Mouse (Mus musculus) liver, postnatal 0 days (tissue): ENCODE results near the gene Ddx39b. TPM values are rescaled to one million over a fixed set of nuclear protein-coding genes. Genes with fewer than 3 reads are reported as not detected.
A peak's percentile ranks its signal among the peaks of the same experiment; 100 is the strongest.

Experiments used
- ATAC-seq: fragments of 200-750 bp; cut with Nextera tagmentation; 2 replicates; pipeline ENCODE4 v1.8.0; 2017; ENCODE audit warnings: mild to moderate bottlenecking, moderate library complexity
- DNase-seq: peaks from one replicate; pipeline ENCODE4 v3.0.0-alpha.2; 2016
- H3K27ac ChIP-seq: fragments of 300-500 bp; sonication (generic); 2 replicates; pipeline ENCODE4 v1.5.1; 2014; ENCODE audit warnings: antibody characterized with exemption, moderate library complexity, mild to moderate bottlenecking, low read depth
- H3K27me3 ChIP-seq: fragments of 300-500 bp; sonication (generic); 2 replicates; pipeline ENCODE4 v1.6.1; 2014; ENCODE audit warnings: low read length, control low read depth, mixed read lengths; ENCODE audit not compliant: insufficient read depth
- H3K36me3 ChIP-seq: fragments of 300-500 bp; sonication (generic); replicated peaks from 2 replicates; pipeline ENCODE4 v1.6.1; 2014; ENCODE audit warnings: mild to moderate bottlenecking, control low read depth, low read length, moderate library complexity, mixed read lengths; ENCODE audit not compliant: insufficient read depth
- H3K4me1 ChIP-seq: fragments of 300-500 bp; sonication (generic); 2 replicates; pipeline ENCODE4 v1.6.1; 2014; ENCODE audit warnings: antibody characterized with exemption, mild to moderate bottlenecking, control low read depth; ENCODE audit not compliant: insufficient read depth
- H3K4me2 ChIP-seq: fragments of 300-500 bp; sonication (generic); 2 replicates; pipeline ENCODE4 v1.6.1; 2014; ENCODE audit warnings: low read depth, mild to moderate bottlenecking, low read length, moderate library complexity, mixed read lengths
- H3K4me3 ChIP-seq: fragments of 300-500 bp; sonication (generic); 2 replicates; pipeline ENCODE4 v1.5.1; 2014; ENCODE audit warnings: low read depth, low read length
- H3K9ac ChIP-seq: fragments of 300-500 bp; sonication (generic); replicated peaks from 2 replicates; pipeline ENCODE4 v1.6.1; 2014; ENCODE audit warnings: mild to moderate bottlenecking, moderate library complexity
- H3K9me3 ChIP-seq: fragments of 300-500 bp; sonication (generic); 2 replicates; pipeline ENCODE4 v1.6.1; 2016; ENCODE audit warnings: mild to moderate bottlenecking, control low read depth, low read length, mixed read lengths
- CTCF ChIP-seq: sonication (generic); IDR thresholded peaks from 2 replicates; pipeline ENCODE4 v1.5.1; 2016; ENCODE audit warnings: antibody characterized with exemption, low read depth
- EP300 ChIP-seq: IDR thresholded peaks from 2 replicates; pipeline ENCODE4 v1.6.1; 2016; ENCODE audit warnings: antibody characterized with exemption, low read depth, mild to moderate bottlenecking
- WGBS: fragments of 180-500 bp; shearing (Covaris S2); extraction: QIAGEN DNeasy Blood & Tissue Kit; methylation state at CpG from one replicate; pipeline ENCODE4 v1.1.7; 2014; ENCODE audit not compliant: insufficient replicate concordance; 5-methylcytosine and 5-hydroxymethylcytosine counted together
- polyA plus RNA-seq: library from polyadenylated mRNA; unstranded; fragments of >200 nt; fragmentation: Nextera tagmentation; extraction: Ambion mirVana; gene quantifications from 2 replicates; pipeline ENCODE4 v1.2.1, GENCODE M21; 2015

Ddx39b gene
- polyA plus RNA-seq, 1 experiment from 2014 or later: 87.2 TPM

DNA sequence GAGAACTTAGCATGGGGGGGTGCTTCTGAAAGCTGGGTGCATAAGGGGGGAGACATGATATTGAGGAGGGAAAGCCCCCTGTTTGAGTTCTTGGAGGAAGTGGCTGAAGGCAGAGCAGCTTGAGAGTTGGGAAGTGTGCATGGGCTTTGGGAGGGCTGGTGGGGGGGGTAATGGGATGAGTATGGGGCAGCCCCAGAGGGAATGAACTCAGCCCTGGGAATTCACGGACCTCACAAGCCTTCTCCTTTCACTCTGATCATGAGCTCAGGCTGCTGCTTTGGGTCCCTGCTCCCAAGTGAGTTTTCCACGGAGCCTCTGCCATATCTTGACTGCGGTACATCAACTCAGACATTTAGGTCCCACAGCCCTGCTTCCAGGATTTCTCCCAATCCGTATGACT, 39.1 kb upstream of the Ddx39b start:
- no peak overlapping the region for H3K9ac ChIP-seq
- H3K4me2 ChIP-seq: peak overlapping the region; percentile 62
- no peak overlapping the region for H3K27ac ChIP-seq
- 60% methylated on average over 4 of the region's 4 CpGs for WGBS
- H3K9me3 ChIP-seq: no peaks in the 10 kb centered on the region
- no peak overlapping the region for H3K4me3 ChIP-seq
- DNase-seq (no peak), ATAC-seq (no peak)
- H3K4me1 ChIP-seq: peaks cover 8% of the 10 kb centered on the region
- peaks cover 29% of the 10 kb centered on the region; the same call in 1 of the 2 replicates for H3K27me3 ChIP-seq
- TF ChIP-seq CTCF (no peak), EP300 (no peak)
- H3K36me3 ChIP-seq: no peaks in the 10 kb centered on the region; the same call in 1 of the 2 replicates

DNA sequence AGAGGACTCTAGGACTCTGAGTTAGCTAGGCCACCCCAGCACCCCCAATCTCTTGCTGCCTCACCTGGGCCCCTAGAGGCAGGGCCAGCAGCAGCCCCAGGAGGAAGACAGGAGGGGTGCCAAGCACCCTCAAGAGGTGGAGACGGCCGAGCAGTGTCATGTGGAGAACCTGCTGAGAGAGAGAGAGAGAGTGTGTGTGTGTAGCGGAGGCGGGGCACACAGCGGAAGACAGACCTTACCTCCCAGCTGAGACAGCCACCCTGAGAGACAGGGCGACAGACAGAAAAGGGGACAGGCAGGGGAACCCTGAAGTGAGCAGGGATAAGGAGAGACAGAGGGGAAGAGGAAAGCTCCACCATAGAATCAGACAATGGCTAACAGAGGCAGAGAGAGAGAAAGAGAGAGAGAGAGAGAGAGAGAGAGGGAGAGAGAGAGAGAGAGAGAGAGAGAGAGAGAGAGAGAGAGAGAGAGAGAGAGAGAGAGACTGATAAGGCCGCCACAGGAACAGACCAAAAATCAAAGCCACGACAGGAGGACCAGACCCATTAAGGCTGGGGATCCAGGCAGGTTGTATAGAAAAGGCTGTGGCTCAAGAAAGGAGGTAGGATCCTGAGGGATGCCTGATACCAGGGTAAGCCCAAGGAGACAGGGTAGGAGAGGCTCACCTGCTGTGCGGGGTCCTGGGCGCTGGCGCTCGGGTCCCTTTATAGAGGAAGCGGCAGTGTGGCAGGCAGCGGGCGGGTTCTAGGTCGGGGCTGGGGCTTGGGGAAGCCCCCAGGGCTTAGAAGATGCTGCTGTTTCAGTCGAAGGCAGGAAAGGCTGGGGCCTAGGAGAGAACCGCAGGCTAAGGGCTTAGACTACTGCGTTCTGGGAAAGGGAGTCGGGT, 36.8 kb upstream of the Ddx39b start, which contains the start of gene Lta:
TSS of gene Lta (minus strand) at position 858 of the 886 bp plus-strand sequence.
- Histone ChIP-seq H3K27ac (no peak within 1 kb of the TSS), H3K9ac (no peak within 1 kb of the TSS), H3K36me3 (no peaks in the 10 kb centered on the region; the same call in 1 of the 2 replicates), H3K4me3 (no peak within 1 kb of the TSS), H3K4me1 (peaks cover 16% of the 10 kb centered on the region), H3K9me3 (no peaks in the 10 kb centered on the region), H3K27me3 (peaks cover 29% of the 10 kb centered on the region; the same call in 1 of the 2 replicates), H3K4me2 (no peak within 1 kb of the TSS)
- TF ChIP-seq EP300: no peak
- no peak for TF ChIP-seq CTCF
- ATAC-seq (no peak), DNase-seq (no peak)
- WGBS: 34% methylated on average over 20 of the region's 20 CpGs

- TF ChIP-seq EP300 (no peak), CTCF (no peak)
- no peak overlapping the region for H3K27ac ChIP-seq
- H3K27me3 ChIP-seq: peaks cover 25% of the 10 kb centered on the region; the same call in 1 of the 2 replicates
- H3K4me3 ChIP-seq: no peak overlapping the region
- peaks cover 17% of the 10 kb centered on the region for H3K4me1 ChIP-seq
- no peak for DNase-seq
- no peak overlapping the region for H3K4me2 ChIP-seq
- H3K36me3 ChIP-seq: no peaks in the 10 kb centered on the region
- H3K9ac ChIP-seq: no peak overlapping the region
- no peak for ATAC-seq
- 55% methylated on average over 10 of the region's 10 CpGs for WGBS
- H3K9me3 ChIP-seq: no peaks in the 10 kb centered on the region
These were observed 36.2 kb upstream of the Ddx39b start for GRCm38 (mm10) chr17:35205380-35205769.

DNA sequence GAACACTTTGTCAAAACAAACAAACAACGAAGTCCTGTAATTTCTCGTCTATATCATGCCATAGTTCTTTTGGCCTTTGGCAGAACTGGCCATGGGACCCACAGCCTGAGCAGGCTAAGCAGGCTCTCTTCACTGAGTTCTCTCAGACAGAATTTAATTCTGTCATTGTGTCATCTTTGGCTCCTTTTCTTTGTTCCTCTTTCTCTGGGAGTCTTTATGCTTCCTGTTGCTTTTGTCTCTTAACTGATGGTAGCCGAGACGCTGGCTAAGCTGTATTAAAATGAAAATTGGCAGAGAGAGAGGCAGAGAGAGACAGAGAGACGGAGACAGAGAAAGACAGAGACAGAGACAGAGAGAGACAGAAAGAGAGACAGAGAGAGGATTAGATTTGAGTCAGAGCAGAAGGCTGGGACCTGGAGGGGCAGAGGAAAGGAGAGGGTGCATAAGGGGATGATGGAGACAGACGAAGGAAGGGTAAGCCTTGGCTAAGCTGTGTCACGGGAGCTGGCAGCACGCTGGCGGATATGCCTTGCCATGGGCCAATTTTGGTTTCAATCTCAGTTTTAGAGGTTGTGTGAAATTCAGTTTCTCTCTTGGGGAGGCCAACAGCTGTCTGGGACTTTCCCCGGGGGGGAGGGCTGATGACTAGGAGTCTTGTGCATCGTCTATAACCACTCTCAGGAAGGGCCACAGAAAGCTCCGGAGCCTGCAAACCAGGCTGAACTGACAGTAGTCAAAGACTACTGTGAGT, 31.6 kb upstream of the Ddx39b start:
- whole genome bisulfite sequencing: 42% methylated on average over 12 of the region's 12 CpGs
- peak overlapping the region; percentile 27 for H3K4me2 ChIP-seq
- peak overlapping the region; percentile 53 for H3K27ac ChIP-seq
- H3K9ac ChIP-seq: no peak overlapping the region
- H3K36me3 ChIP-seq: no peaks in the 10 kb centered on the region
- no peak overlapping the region for H3K4me3 ChIP-seq
- ATAC-seq (peak; percentile 36; the same call in 1 of the 2 replicates), DNase-seq (no peak)
- H3K27me3 ChIP-seq: 0 out of 2 replicates have a peak, but pooled peaks cover 5% of the 10 kb centered on the region
- TF ChIP-seq CTCF (no peak), EP300 (no peak)
- peaks cover 19% of the 10 kb centered on the region for H3K4me1 ChIP-seq
- no peaks in the 10 kb centered on the region for H3K9me3 ChIP-seq

- no peak for ATAC-seq
- 55% methylated on average over 3 of the region's 3 CpGs for WGBS
- H3K4me3 ChIP-seq: no peak overlapping the region
- peaks cover 22% of the 10 kb centered on the region for H3K4me1 ChIP-seq
- no peaks in the 10 kb centered on the region for H3K36me3 ChIP-seq
- H3K9me3 ChIP-seq: no peaks in the 10 kb centered on the region
- peak overlapping the region; percentile 53; the same call in 1 of the 2 replicates for H3K27ac ChIP-seq
- H3K27me3 ChIP-seq: no peaks in the 10 kb centered on the region
- no peak for TF ChIP-seq EP300
- TF ChIP-seq CTCF: no peak
- no peak overlapping the region for H3K9ac ChIP-seq
- DNase-seq: no peak
- H3K4me2 ChIP-seq: no peak overlapping the region
These were observed 31.0 kb upstream of the Ddx39b start for GRCm38 (mm10) chr17:35210593-35210992.

DNA sequence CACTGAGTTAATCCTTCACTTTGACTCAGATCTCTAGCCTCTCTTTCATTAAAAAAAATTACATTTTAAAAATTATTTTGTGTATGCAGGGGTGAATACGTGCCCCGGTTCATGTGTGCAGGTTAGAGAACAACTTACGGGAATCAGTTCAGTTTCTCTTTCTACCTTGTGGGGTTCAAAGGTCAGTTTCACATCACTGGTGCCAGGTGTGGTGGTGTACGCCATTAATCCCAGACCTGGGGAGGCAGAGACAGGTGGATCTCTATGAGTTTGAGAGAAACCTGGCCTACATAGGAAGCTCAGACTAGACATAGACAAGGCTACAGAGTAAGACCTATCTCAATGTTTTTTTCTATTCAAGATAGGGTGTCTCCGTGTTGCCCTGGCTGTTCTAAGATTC, 28.5 kb upstream of the Ddx39b start:
- H3K4me3 ChIP-seq: no peak overlapping the region
- WGBS: 73% methylated on average over 5 of the region's 5 CpGs
- no peak overlapping the region for H3K4me2 ChIP-seq
- no peak for ATAC-seq
- TF ChIP-seq EP300: no peak
- no peak for TF ChIP-seq CTCF
- DNase-seq: no peak
- no peaks in the 10 kb centered on the region for H3K27me3 ChIP-seq
- H3K9me3 ChIP-seq: no peaks in the 10 kb centered on the region
- no peak overlapping the region for H3K9ac ChIP-seq
- no peak overlapping the region for H3K27ac ChIP-seq
- no peaks in the 10 kb centered on the region for H3K36me3 ChIP-seq
- peaks cover 24% of the 10 kb centered on the region for H3K4me1 ChIP-seq
